8 mouse cellular contexts compared by ENCODE assay signal in the genomic region with DNA sequence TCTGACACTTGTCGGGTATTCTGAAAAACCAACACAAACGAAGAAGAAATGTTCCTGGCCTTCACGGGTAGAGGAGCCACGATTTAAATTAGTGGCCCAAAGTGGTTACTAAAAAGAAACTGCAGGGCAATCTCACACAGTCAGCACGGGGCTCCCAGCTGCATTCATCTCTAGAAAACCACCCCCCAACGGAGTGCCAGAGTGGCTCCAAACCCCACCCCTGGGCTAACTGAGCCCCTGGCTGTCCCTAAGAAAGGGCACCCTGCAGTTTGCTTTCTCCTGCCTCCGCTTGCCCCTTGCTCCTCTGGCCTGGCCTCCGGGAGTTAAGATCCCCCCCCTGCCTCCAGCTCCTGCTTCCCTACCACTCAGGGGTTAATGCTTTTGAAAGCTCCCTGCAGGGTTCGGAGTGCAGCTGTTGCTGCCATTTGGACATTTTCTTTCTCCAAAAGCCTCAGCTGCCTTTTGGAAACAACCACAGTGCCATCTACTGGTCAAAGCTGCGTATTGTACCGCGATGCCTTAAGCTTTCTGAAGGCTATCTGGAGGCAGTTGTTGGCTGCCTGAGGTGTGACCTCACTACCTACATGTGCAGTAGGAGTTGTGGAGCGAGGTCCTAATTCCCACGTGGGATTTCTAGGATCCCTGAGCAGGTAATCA.
A peak's percentile ranks its signal among the peaks of the same experiment; 100 is the strongest.
DNase-seq lines count a peak whose midpoint lies in the region; ATAC-seq and TF ChIP-seq lines count a peak whose summit lies in the region.

No protein-coding gene starts in this region.

- peaks cover 22% of the 10 kb centered on the region for H3K4me1 ChIP-seq in hindbrain, embryonic 13.5 days (replicated peaks)

- CTCF ChIA-PET in Patski (lab: Charles Lee): interaction anchor here (0.6 to 1.3 kb wide), 6 partner anchors 9 to 205 kb away, joined by 3 read pairs; no protein-coding TSS in a partner anchor

- peak; percentile 82 for ATAC-seq in Patski
- peak; percentile 81 for ATAC-seq in hindbrain, embryonic 13.5 days (ENCODE audit: low FRiP score)

- peak; percentile 28 for DNase-seq in Patski (ENCODE audit: low read depth, low spot score)
- peak; percentile 94 to 97 for DNase-seq in cerebellum, postnatal 10 days
- DNase-seq in frontal cortex, postnatal 25 days (ENCODE audit: low spot score in 2 of 2): peak; percentile 70 to 80
- DNase-seq in layer of hippocampus, postnatal 25 days (ENCODE audit: extremely low spot score in 1 of 2, low spot score in 1 of 2): peak; percentile 71 to 84
- DNase-seq in lung, postnatal 14 days: peak; percentile 78
- peak; percentile 84 for DNase-seq in retina, postnatal 7 days (ENCODE audit: low read depth, low spot score)
- DNase-seq in urinary bladder, postnatal 25 days (ENCODE audit: low spot score): peak; percentile 72

- H3K36me3 ChIP-seq in hindbrain, embryonic 13.5 days: no peaks in the 10 kb centered on the region

- peak; percentile 90 for TF ChIP-seq CTCF in Patski (IDR thresholded peaks at IDR 0.05)

- H3K27ac ChIP-seq in hindbrain, embryonic 13.5 days: peak overlapping the region; percentile 44; the same call in 1 of the 2 replicates

- H3K9me3 ChIP-seq in hindbrain, embryonic 13.5 days: no peaks in the 10 kb centered on the region

- H3K9ac ChIP-seq in hindbrain, embryonic 13.5 days: no peak overlapping the region

- H3K4me3 ChIP-seq in hindbrain, embryonic 13.5 days: no peak overlapping the region; the same call in 1 of the 2 replicates

- in situ Hi-C loops in Patski (cut with MboI; ENCODE audit: low pct_unique_long_range_greater_than_20kb): no loop called here

- H3K27me3 ChIP-seq in Patski: peaks cover 10% of the 10 kb centered on the region
- peaks cover 19% of the 10 kb centered on the region for H3K27me3 ChIP-seq in hindbrain, embryonic 13.5 days

- under 1% methylated on average over 14 of the region's 14 CpGs for WGBS in hindbrain, embryonic 13.5 days

- peak overlapping the region; percentile 48 for H3K4me2 ChIP-seq in hindbrain, embryonic 13.5 days

- POLR2A ChIA-PET in Patski (lab: Charles Lee): no interaction called here

Comparison
In these comparisons a context has a peak if more than half of its experiments do, and no peak if none do; other contexts are left out.
1. DNase-seq: peak in every context shown above with its lines; median percentile 96 in cerebellum, postnatal 10 days; 84 in retina, postnatal 7 days; 78 in lung, postnatal 14 days; 78 in layer of hippocampus, postnatal 25 days; 75 in frontal cortex, postnatal 25 days; 72 in urinary bladder, postnatal 25 days; 28 in Patski.